Mouse (Mus musculus): ENCODE data around the gene Gls2.
"Not testable (repeated sequence)": the region's sequence is repeated elsewhere in the genome, so short reads cannot be mapped to it uniquely, and the experiment has no call there.

DNA sequence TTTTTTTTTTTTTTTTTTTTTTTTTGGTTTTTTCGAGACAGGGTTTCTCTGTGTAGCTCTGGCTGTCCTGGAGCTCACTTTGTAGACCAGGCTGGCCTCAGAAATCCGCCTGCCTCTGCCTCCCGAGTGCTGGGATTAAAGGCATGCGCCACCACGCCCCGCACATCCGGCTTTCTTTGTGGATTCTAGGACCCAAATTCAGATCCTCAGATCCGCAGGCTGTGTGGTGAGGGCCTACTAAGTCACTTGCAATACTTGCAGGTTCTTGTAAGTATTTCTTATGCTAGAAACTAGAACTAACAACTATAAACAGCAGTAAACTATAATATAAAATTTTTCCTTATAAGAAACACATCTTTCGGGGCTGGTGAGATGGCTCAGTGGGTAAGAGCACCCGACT, 22.9 kb upstream of the Gls2 start:
- TF ChIP-seq POLR2A (IDR thresholded peaks at IDR 0.05; ENCODE audit: borderline replicate concordance, extremely low read depth, low read depth, low read length); CTCF (IDR thresholded peaks at IDR 0.05; ENCODE audit: insufficient read depth, low read length): not testable (repeated sequence)

Measured in lung, adult 2 months (tissue).